23 mouse cellular contexts compared by ENCODE assay signal in the genomic region with DNA sequence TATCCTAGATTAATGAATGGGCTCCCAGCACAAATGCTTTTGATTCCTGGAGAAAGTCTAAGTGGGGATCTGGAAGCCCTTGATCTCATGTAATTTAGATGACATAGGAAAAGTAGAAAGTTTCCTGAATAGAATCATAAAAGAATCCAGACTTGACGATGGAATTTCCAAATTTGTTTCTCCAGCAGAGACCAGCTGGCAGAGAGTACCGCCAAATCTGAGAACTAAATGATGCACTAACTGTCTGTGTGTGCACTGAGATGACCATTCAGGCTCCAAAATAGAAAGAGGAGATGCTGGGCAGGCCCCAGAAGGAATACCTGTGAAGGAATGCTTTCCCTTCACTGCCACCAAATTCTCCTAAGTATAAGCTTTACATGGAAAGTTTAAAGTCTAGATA.
DNase-seq lines count a peak whose midpoint lies in the region; ATAC-seq and TF ChIP-seq lines count a peak whose summit lies in the region.
"Had no signal": no experiment of that assay in that cellular context is flagged by ENCODE, and none has a peak within 500 bp of the region (broad histone marks: within the 10 kb centered on the region; RNA-seq: fewer than 3 reads in every experiment).

No protein-coding gene starts in this region.

- H3K36me3 ChIP-seq in midbrain, postnatal 0 days (ENCODE audit: insufficient read depth, low read length): no peaks in the 10 kb centered on the region
- H3K36me3 ChIP-seq: embryonic facial prominence, embryonic 10.5 days; embryonic facial prominence, embryonic 12.5 days; forebrain, embryonic 15.5 days; G1E had no signal

- WGBS in midbrain, postnatal 0 days: 86% methylated on average over 2 of the region's 2 CpGs

- H3K4me1 ChIP-seq in midbrain, postnatal 0 days (ENCODE audit: insufficient read depth, low read length): no peaks in the 10 kb centered on the region
- H3K4me1 ChIP-seq: embryonic facial prominence, embryonic 10.5 days; embryonic facial prominence, embryonic 12.5 days; forebrain, embryonic 13.5 days; forebrain, embryonic 15.5 days had no signal

- H3K9ac ChIP-seq in midbrain, postnatal 0 days (replicated peaks; ENCODE audit: low read length, poor library complexity, severe bottlenecking): no peak overlapping the region
- H3K9ac ChIP-seq: embryonic facial prominence, embryonic 12.5 days; forebrain, embryonic 13.5 days; forebrain, embryonic 15.5 days had no signal

- no peak overlapping the region for H3K27ac ChIP-seq in midbrain, postnatal 0 days (ENCODE audit: low read depth, low read length)
- H3K27ac ChIP-seq: embryonic facial prominence, embryonic 10.5 days; embryonic facial prominence, embryonic 12.5 days; forebrain, embryonic 13.5 days had no signal

- ATAC-seq in frontal cortex, adult (ENCODE audit: low TSS enrichment): peak; percentile 55
- no peak for ATAC-seq in midbrain, postnatal 0 days (ENCODE audit: low FRiP score)
- ATAC-seq: activated CD4-positive, CD25-positive, alpha-beta regulatory T cell, adult 4 months; CD4-positive, CD25-positive, alpha-beta regulatory T cell, adult 4 months; forebrain, embryonic 13.5 days; forebrain, embryonic 15.5 days; Patski had no signal

- no peaks in the 10 kb centered on the region for H3K9me3 ChIP-seq in midbrain, postnatal 0 days (ENCODE audit: low read length)
- H3K9me3 ChIP-seq: embryonic facial prominence, embryonic 10.5 days; embryonic facial prominence, embryonic 12.5 days; forebrain, embryonic 13.5 days; forebrain, embryonic 15.5 days; G1E had no signal

- peak; percentile 6 to 7 for DNase-seq in cerebellum, postnatal 10 days
- no peak for DNase-seq in cerebellum, adult 8-10 months
- DNase-seq in frontal cortex, postnatal 25 days (ENCODE audit: low spot score in 2 of 2): no peak
- DNase-seq in brain, adult 2 months (ENCODE audit: low read depth, low spot score): peak; percentile 23
- no peak for DNase-seq in midbrain, postnatal 0 days (ENCODE audit: low spot score)
- DNase-seq: adrenal gland, adult 8-10 months; adrenal gland, postnatal 14 days; adrenal gland, postnatal 36 days; B cell, adult 2 months; cerebellum, adult 11-12 months; cerebellum, adult 2 months; cerebellum, adult 9-11 months; cerebellum, postnatal 25 days had no signal

- H3K4me3 ChIP-seq in midbrain, postnatal 0 days (ENCODE audit: low read depth, low read length): no peak overlapping the region
- H3K4me3 ChIP-seq: embryonic facial prominence, embryonic 10.5 days; embryonic facial prominence, embryonic 12.5 days; forebrain, embryonic 13.5 days; forebrain, embryonic 15.5 days had no signal

- TF ChIP-seq CTCF in midbrain, postnatal 0 days (IDR thresholded peaks at IDR 0.05): no peak

- H3K4me2 ChIP-seq in midbrain, postnatal 0 days (ENCODE audit: low read depth, low read length, poor library complexity, severe bottlenecking): no peak overlapping the region
- H3K4me2 ChIP-seq: embryonic facial prominence, embryonic 12.5 days; forebrain, embryonic 13.5 days; forebrain, embryonic 15.5 days had no signal

- H3K27me3 ChIP-seq in midbrain, postnatal 0 days (ENCODE audit: insufficient read depth, low read length): no peaks in the 10 kb centered on the region
- H3K27me3 ChIP-seq: CH12.LX; embryonic facial prominence, embryonic 12.5 days; forebrain, embryonic 13.5 days; forebrain, embryonic 15.5 days; Patski had no signal

Comparison
In these comparisons a context has a peak if more than half of its experiments do, and no peak if none do; other contexts are left out.
1. DNase-seq: peak in cerebellum, postnatal 10 days (2 of 2) and brain, adult 2 months (single experiment); none in cerebellum, adult 8-10 months (single experiment), frontal cortex, postnatal 25 days (0 of 2) and midbrain, postnatal 0 days (single experiment).